Mouse (Mus musculus): ENCODE data around the gene Klhdc3.

Gene Klhdc3

GRCm38 (mm10) chr17:46701489-46701888, 20.8 kb upstream of the Klhdc3 start:
- no peak for DNase-seq

GRCm38 (mm10) chr17:46699912-46700311, 19.2 kb upstream of the Klhdc3 start:
- no peak for DNase-seq

- no peak for DNase-seq
Measured at GRCm38 (mm10) chr17:46699245-46699644, 18.5 kb upstream of the Klhdc3 start.

DNA sequence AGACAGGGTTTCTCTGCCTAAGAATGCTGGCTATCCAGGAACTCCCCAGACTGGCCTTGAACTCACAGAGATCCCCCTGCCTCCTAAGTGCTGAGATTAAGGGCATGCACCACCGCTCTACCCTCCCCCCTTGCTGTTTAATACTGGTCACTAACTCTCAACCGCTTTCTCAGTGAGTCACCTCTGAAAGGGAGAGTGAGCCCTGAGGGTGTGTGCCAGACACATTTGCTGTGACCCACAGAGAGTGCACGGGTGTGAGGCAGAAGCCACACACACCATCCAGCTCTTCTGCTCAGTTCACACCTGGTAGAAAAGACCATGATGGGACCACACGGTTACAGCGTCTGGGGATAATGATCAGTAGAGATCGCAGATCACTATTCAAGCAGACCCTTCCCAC, 17.8 kb upstream of the Klhdc3 start:
- no peak for DNase-seq

DNA sequence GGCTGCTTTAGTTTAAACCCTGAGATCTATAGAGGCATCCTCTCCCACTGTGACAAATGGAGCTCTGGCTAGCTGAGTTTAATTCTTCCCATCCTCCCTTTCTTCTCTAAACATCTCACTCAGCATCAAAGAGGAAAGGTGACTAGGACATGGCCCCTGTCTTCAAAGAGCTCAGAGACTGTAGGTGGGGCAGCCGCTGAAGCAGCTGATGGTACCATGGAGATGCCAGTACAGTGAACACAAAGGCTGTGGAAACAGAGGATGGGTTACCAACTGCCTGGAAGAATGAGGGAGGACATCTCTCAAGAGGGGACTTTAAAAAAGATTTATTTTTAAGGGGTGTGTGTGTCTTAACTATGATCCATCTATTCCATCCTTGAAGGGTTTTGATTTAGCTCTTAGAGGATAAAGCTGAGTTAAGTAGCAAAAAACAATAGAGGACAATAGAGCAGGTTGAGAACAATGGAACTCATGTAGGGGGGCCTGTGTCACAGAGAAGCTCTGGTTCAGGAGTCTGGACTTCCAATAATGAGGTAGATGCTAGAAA, 13.9 kb upstream of the Klhdc3 start:
- no peak for DNase-seq

GRCm38 (mm10) chr17:46691390-46691789, 10.7 kb upstream of the Klhdc3 start:
- DNase-seq: no peak

DNA sequence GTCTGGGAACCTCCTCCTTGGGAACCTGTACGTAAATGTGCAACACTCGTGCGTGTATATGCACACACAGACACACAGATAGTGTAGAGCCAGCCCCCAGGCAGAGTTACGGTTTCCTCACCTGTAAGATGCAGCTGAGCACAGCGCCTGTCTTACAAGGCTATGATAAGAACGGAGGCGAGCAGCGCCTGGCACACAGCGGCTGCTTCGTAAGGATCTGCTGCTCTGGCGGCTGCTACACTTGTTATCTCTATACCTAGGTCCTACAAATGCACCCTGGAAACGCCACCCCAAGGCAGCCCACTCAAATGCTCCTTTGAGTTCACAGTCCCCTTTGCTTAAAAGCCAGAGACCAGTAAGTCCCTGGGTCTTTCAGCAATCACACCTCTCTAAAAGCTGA, 10.0 kb upstream of the Klhdc3 start:
- no peak for DNase-seq

GRCm38 (mm10) chr17:46685913-46686312, 5.2 kb upstream of the Klhdc3 start:
- no peak for DNase-seq

- DNase-seq: no peak
Measured at GRCm38 (mm10) chr17:46682654-46683389, 2.1 kb upstream of the Klhdc3 start.

DNA sequence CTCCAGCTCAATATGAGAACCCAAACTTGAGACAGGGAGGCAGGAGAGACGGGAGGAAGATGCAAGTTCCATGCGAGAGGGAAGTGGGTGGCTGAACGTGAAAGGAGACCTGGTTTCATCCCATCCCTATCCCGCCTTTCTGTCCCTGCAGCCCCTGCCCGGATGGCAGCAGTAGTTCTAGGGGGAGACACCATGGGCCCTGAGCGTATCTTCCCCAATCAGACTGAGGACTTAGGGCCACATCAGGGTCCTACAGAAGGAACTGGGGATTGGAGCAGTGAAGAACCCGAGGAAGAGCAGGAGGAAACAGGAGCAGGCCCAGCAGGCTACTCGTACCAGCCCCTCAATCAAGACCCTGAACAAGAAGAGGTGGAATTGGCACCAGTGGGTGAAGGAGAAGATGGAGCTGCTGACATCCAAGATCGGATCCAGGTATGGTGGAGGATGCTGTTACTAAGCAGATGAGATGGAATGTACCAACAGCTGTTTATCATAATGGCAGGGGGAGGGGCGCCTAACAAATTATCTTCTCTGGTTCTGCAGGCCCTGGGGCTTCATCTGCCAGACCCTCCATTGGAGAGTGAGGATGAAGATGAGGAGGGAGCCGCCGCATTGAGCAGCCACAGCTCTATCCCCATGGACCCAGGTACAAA, 878 bp upstream of the Klhdc3 start:
- no peak for DNase-seq

DNA sequence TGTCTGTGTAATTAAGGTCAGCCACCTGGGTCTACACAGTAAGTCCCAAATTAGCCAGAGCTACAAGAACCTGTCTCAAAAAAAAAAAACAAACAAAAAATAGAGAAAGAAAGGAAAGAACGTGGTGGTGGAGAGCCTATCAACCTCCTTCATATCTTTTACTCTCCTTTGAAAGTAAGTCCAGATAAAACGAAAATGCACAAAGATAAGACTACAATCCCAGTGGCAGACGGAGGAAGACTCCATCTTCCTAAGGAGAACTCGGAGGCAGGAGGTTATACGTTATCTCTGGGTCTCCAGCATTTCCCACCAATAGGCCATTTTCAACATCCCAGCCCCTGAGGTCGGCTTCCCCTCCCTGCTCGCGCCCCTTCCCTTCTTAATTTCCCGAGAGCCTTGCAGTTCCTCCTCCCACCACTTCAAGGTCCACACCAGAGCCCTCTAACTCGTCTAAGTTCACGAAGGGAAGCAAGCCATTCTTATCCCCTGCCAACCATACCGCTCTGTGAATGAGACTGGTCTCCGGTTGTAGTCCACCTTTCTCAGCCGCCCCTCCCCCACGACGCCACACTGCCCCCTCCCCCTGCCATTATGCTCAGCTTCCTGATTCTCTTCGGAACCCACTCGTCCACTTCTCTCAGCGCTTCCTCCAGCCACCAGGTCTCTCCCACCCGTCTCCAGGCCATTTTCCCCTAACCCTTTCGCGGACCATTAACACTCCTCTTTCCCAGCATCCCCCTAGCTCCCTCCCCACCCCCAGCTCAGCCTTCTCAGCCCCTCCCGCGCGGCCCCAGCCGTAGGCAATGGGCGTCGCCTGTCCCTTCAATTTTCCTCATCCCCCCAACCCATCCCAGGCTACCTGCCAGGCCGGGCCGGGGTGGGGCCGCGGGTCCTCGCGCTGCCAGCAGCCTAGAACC, 613 bp downstream of the Klhdc3 start:
- peak; percentile 40 for DNase-seq

DNA sequence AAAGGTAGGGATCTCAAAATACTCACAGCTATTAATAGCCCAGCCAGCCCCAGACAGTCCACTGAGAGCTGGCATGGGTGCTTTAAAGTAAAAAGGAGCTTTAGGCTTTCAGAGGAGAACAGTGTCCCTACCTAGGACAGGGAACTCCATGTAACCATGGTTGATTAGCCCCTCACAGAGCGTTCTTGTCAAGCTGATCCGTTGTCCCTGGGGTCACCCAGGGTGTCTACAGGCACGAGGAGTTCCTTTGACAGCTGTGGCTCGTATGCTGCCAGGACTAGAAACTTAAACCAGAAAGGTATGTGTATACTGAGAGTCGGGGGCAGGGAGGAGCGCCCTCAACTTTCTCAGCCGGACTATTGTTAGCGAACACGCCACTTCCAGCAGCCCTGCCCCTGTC, 1.8 kb downstream of the Klhdc3 start:
- no peak for DNase-seq

DNA sequence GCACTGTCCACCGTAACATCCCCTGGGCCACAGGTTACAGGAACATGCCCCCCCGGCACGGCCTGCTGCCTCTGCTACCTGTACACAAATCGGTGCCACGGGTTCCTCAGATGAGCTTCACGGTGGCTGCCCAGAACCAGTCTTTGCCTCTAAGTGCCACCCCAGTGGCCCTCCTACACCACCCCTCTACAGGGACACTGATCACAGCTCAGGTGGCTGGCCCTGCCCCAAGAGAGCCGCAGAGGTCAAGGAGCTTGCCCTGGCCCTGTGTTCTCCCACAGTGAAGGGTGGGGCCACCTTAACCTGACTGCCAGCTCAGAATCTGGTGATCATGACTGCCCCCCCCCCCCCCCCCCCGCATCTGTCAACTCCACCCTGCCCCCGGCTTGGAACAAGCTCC, 2.3 kb downstream of the Klhdc3 start, which contains the start of gene Mea1:
Gene Mea1 (plus strand): TSS at position 378 of the 400 bp plus-strand sequence.
- peak; percentile 51 for DNase-seq

- DNase-seq: no peak
Measured at GRCm38 (mm10) chr17:46674530-46675283, 6.0 kb downstream of the Klhdc3 start.

- peak; percentile 92 for DNase-seq
Measured at GRCm38 (mm10) chr17:46673850-46674529, 6.7 kb downstream of the Klhdc3 start, which contains the start of gene Rrp36. TSS of gene Rrp36 (minus strand) at chr17:46674352.

DNA sequence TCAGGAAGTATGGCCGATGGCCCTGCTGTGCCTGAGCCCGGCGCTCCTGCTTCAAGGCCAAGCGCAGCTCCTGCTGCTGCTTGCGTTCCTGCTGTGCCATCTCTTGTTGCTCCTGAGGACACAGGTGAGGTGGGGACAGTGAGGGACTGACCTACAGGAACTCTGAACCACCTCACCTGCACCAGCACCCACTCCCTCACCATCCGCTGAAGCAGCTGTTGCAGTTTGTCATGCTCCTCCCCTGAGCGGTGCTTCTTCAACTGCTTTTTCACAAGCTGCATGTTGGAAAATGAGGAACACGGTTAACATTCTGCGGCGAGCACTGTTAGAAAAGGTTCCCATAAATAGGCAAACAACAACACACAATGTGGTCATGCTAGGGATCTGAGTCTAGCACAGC, 10.8 kb downstream of the Klhdc3 start:
- DNase-seq: no peak

- DNase-seq: no peak
Measured at GRCm38 (mm10) chr17:46667712-46668111, 13.0 kb downstream of the Klhdc3 start.

DNA sequence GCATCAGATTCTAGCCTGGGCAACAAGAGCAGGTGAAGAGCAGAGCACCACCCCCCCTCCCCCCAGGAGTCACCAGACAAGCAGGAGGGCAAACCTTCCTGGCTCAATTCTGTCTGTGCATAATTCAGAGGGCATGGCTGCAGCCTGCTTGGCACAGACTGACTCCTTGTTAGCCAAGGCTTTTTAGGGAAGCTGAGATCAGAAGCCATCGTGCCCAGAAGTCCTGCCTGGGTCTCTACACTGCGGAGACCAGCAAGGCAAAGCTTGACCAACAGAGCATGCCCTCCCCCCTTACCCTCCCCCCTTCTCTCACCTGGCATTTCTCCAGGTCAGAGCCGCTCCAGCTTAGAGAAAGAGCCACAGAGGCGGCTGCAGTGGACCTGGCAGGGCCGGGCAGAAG, 18.0 kb downstream of the Klhdc3 start:
- peak; percentile 44 for DNase-seq

GRCm38 (mm10) chr17:46661981-46662380, 18.7 kb downstream of the Klhdc3 start:
- DNase-seq: no peak

- no peak for DNase-seq
Measured at GRCm38 (mm10) chr17:46661351-46661750, 19.4 kb downstream of the Klhdc3 start.

- no peak for DNase-seq
Measured at GRCm38 (mm10) chr17:46656054-46656453, 24.7 kb downstream of the Klhdc3 start.
